ENCODE assay signal across 7 mouse cellular contexts in the genomic region with DNA sequence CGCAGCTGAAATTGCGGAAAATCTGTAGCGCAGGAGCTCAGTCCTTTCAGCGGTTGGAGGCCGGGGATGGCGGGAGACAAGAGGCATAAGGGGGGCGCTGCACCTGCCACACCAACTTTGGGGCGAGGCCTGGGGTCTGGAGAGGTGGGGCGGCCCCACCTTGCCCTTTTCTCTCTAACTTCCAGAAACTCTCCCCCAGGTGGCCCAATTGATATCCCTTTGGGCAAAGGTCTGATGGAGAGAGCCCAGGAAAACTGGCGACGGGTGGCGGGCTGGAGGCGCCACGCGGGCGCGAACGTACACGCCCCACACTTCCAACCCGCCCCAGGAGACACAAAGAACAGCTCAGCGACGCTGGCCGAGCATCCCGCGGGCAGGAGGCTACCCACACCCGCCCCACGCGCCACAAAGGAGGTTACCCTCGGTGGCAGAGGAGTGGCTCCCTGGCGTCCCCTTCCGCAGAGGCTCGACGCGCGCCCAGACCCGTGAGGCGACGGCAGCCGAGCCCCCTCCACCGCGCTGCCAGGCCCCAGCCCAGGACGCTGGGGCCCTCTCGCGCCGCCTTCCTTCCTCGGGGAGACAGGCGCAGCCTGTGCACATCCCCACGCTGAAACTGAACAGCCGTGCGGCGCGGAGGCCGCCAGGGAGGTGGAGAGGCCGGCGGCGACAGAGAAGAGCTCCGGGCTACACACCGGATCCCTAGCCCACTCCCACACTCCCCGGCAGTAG. TPM values are rescaled to one million over a fixed set of nuclear protein-coding genes. Genes with fewer than 3 reads are reported as not detected.
DNase-seq lines count a peak whose midpoint lies in the region; ATAC-seq and TF ChIP-seq lines count a peak whose summit lies in the region.

No protein-coding gene starts in this region.

- no peak for ATAC-seq in heart, embryonic 13.5 days (ENCODE audit: extremely low read depth, insufficient number of reproducible peaks, low FRiP score, low TSS enrichment)
- peak; percentile 19 for ATAC-seq in megakaryocyte-erythroid progenitor cell, adult 5-6 weeks (replicated peaks; ENCODE audit: low FRiP score, low TSS enrichment, poor library complexity, severe bottlenecking)
- ATAC-seq in stomach, embryonic 14.5 days (ENCODE audit: insufficient number of reproducible peaks, insufficient read depth, low FRiP score, low read depth) = no peak

- H3K9me3 ChIP-seq in heart, embryonic 13.5 days = no peaks in the 10 kb centered on the region
- H3K9me3 ChIP-seq in stomach, embryonic 14.5 days (ENCODE audit: control insufficient read depth, low read depth, low read length) = no peaks in the 10 kb centered on the region

- TF ChIP-seq POLR2A in testis, adult 2 months (IDR thresholded peaks at IDR 0.05; ENCODE audit: control insufficient read depth, low read depth, low read length) = no peak

- TF ChIP-seq CTCF in testis, adult 2 months (IDR thresholded peaks at IDR 0.05; ENCODE audit: control insufficient read depth, insufficient read depth, insufficient replicate concordance, low read depth, low read length) = no peak

- H3K9ac ChIP-seq in heart, embryonic 13.5 days = peak overlapping the region; percentile 81
- peak overlapping the region; percentile 37 for H3K9ac ChIP-seq in stomach, embryonic 14.5 days (replicated peaks; ENCODE audit: low read depth, low read length)

- peak overlapping the region; percentile 75 for H3K4me2 ChIP-seq in heart, embryonic 13.5 days
- peak overlapping the region; percentile 91 for H3K4me2 ChIP-seq in stomach, embryonic 14.5 days (replicated peaks; ENCODE audit: low read depth, low read length)

- H3K4me1 ChIP-seq in testis, adult 2 months (ENCODE audit: control insufficient read depth, insufficient read depth, low read length) = peaks cover 34% of the 10 kb centered on the region
- H3K4me1 ChIP-seq in heart, embryonic 13.5 days = peaks cover 31% of the 10 kb centered on the region
- peaks cover 12% of the 10 kb centered on the region for H3K4me1 ChIP-seq in stomach, embryonic 14.5 days (ENCODE audit: control insufficient read depth, insufficient read depth, low read length)

- no peak for DNase-seq in testis, postnatal 14 days (ENCODE audit: low spot score)
- DNase-seq in cerebellum, adult 9-11 months = peak; percentile 56
- peak; percentile 43 for DNase-seq in kidney, postnatal 10 days

- no peaks in the 10 kb centered on the region for H3K36me3 ChIP-seq in testis, adult 2 months (ENCODE audit: control insufficient read depth, insufficient read depth, low read length)
- peaks cover 10% of the 10 kb centered on the region for H3K36me3 ChIP-seq in heart, embryonic 13.5 days
- H3K36me3 ChIP-seq in stomach, embryonic 14.5 days (ENCODE audit: control insufficient read depth, insufficient read depth, low read length) = no peaks in the 10 kb centered on the region

- 3% methylated on average over 59 of the region's 59 CpGs for WGBS in heart, embryonic 13.5 days
- 4% methylated on average over 59 of the region's 59 CpGs for WGBS in stomach, embryonic 14.5 days

- H3K27me3 ChIP-seq in testis, adult 2 months (ENCODE audit: control insufficient read depth, insufficient read depth, low read length) = no peaks in the 10 kb centered on the region
- H3K27me3 ChIP-seq in heart, embryonic 13.5 days (replicated peaks) = peaks cover 48% of the 10 kb centered on the region
- peaks cover 9% of the 10 kb centered on the region for H3K27me3 ChIP-seq in stomach, embryonic 14.5 days (ENCODE audit: control insufficient read depth, insufficient read depth, low read length)

- H3K27ac ChIP-seq in testis, adult 2 months (ENCODE audit: control insufficient read depth, insufficient read depth, low read depth, low read length) = peak overlapping the region; percentile 29
- H3K27ac ChIP-seq in heart, embryonic 13.5 days (replicated peaks) = peak overlapping the region; percentile 84
- no peak overlapping the region for H3K27ac ChIP-seq in stomach, embryonic 14.5 days (ENCODE audit: low read length)

- H3K4me3 ChIP-seq in testis, adult 2 months (ENCODE audit: control insufficient read depth, low read depth, low read length) = peak overlapping the region; percentile 85
- H3K4me3 ChIP-seq in heart, embryonic 13.5 days = peak overlapping the region; percentile 57
- peak overlapping the region; percentile 36 for H3K4me3 ChIP-seq in stomach, embryonic 14.5 days (ENCODE audit: low read depth, low read length)

RNA-seq across cellular contexts. Expression of gene Kdm2b, which starts 37.5 kb away (rescaled TPM):
- 48.7 and 50.9 TPM in 2 replicates for polyA plus RNA-seq in testis, adult 2 months (2012; rRNA removed)
- 26.3 and 28.2 TPM in 2 replicates for polyA plus RNA-seq in heart, embryonic 13.5 days (2015; fragmentation: Nextera tagmentation; extraction: Ambion mirVana)
- 58.8 and 70.5 TPM in 2 replicates for total RNA-seq in megakaryocyte-erythroid progenitor cell, adult 5-6 weeks (2014; fragmentation: Nextera tagmentation)
- total RNA-seq in megakaryocyte-erythroid progenitor cell, adult 5-6 weeks (2017) = 62.3 and 64.0 TPM in 2 replicates
- polyA plus RNA-seq in stomach, embryonic 14.5 days (2014; fragmentation: Nextera tagmentation; extraction: Ambion mirVana) = 34.5 and 37.9 TPM in 2 replicates
